Mouse (Mus musculus) heart, embryonic 15.5 days (tissue): ENCODE measurements around the gene Palld. TPM values are rescaled to one million over a fixed set of nuclear protein-coding genes. Genes with fewer than 3 reads are reported as not detected.

Experiments
- ATAC-seq: fragments of 200-750 bp; cut with Nextera tagmentation; replicated peaks from 2 replicates; pipeline ENCODE4 v1.8.0; 2017; ENCODE audit warnings: low read depth, moderate TSS enrichment; ENCODE audit not compliant: insufficient number of reproducible peaks, insufficient read depth, low FRiP score
- H3K27ac ChIP-seq: fragments of 300-500 bp; sonication (generic); 2 replicates; pipeline ENCODE4 v1.5.1; 2015; ENCODE audit warnings: mild to moderate bottlenecking, inconsistent platforms
- H3K27me3 ChIP-seq: fragments of 300-500 bp; sonication (generic); 2 replicates; pipeline ENCODE4 v1.6.1; 2015; ENCODE audit warnings: inconsistent platforms
- H3K36me3 ChIP-seq: fragments of 300-500 bp; sonication (generic); 2 replicates; pipeline ENCODE4 v1.6.1; 2015; ENCODE audit warnings: mild to moderate bottlenecking, inconsistent platforms
- H3K4me1 ChIP-seq: fragments of 300-500 bp; sonication (generic); replicated peaks from 2 replicates; pipeline ENCODE4 v1.6.1; 2015; ENCODE audit warnings: inconsistent platforms
- H3K4me2 ChIP-seq: fragments of 300-500 bp; sonication (generic); 2 replicates; pipeline ENCODE4 v1.6.1; 2015; ENCODE audit warnings: inconsistent platforms, mild to moderate bottlenecking, moderate library complexity
- H3K4me3 ChIP-seq: fragments of 300-500 bp; sonication (generic); 2 replicates; pipeline ENCODE4 v1.5.1; 2015; ENCODE audit warnings: mild to moderate bottlenecking, inconsistent platforms
- H3K9ac ChIP-seq: fragments of 300-500 bp; sonication (generic); 2 replicates; pipeline ENCODE4 v1.6.1; 2015; ENCODE audit warnings: mild to moderate bottlenecking, inconsistent platforms
- H3K9me3 ChIP-seq: fragments of 300-500 bp; sonication (generic); replicated peaks from 2 replicates; pipeline ENCODE4 v1.6.1; 2016; ENCODE audit warnings: inconsistent platforms
- WGBS: fragments of 180-500 bp; shearing (Covaris S2); methylation state at CpG from one replicate; pipeline ENCODE4 v1.1.7; 2015; ENCODE audit warnings: mixed read lengths; 5-methylcytosine and 5-hydroxymethylcytosine counted together
- polyA plus RNA-seq: library from polyadenylated mRNA; unstranded; fragments of >200 nt; fragmentation: Nextera tagmentation; extraction: Ambion mirVana; gene quantifications from 2 replicates; pipeline ENCODE4 v1.2.1, GENCODE M21; 2015

The Palld gene
- polyA plus RNA-seq, 1 experiment from 2014 or later = 173 TPM

GRCm38 (mm10) chr8:61464393-61464792 lies 438.1 kb downstream of the Palld start:
- H3K4me3 ChIP-seq = no peak overlapping the region
- no peak overlapping the region for H3K9ac ChIP-seq
- 72% methylated on average over 2 of the region's 2 CpGs for WGBS
- no peak for ATAC-seq
- H3K36me3 ChIP-seq = no peaks in the 10 kb centered on the region
- H3K9me3 ChIP-seq = no peaks in the 10 kb centered on the region
- no peaks in the 10 kb centered on the region for H3K27me3 ChIP-seq
- H3K4me1 ChIP-seq = no peaks in the 10 kb centered on the region
- no peak overlapping the region for H3K4me2 ChIP-seq
- H3K27ac ChIP-seq = no peak overlapping the region

DNA sequence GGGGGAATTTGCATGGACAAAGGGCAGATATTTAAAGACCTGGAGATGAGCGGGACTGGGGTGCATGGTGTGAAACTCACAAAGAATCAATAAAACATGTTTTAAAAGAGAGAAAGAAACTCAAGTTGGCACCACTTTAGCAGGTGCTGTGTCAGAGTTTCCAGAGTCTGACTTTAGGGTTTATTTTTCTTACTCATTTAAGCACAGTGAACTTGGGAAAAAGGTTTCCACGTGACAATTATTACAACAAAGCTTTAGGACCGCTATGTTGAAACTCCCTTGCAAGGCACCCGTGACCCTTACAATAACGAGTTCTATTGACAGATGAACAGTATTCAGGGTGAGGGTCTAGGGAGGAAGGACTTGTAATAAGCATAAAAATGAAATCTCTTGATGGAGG lies 440.3 kb downstream of the Palld start:
- Histone ChIP-seq H3K4me1 (no peaks in the 10 kb centered on the region), H3K9me3 (no peaks in the 10 kb centered on the region), H3K4me2 (no peak overlapping the region), H3K4me3 (no peak overlapping the region), H3K9ac (no peak overlapping the region), H3K27ac (no peak overlapping the region), H3K36me3 (no peaks in the 10 kb centered on the region), H3K27me3 (no peaks in the 10 kb centered on the region)
- 83% methylated on average over 5 of the region's 5 CpGs for WGBS
- ATAC-seq = no peak

Other genes with a start within 250 kb of the Palld start
- gene Ddx60, start 25.4 kb upstream of the Palld start, polyA plus RNA-seq = 2.1 and 2.7 TPM in 2 replicates
- gene Anxa10, start 220.5 kb upstream of the Palld start, polyA plus RNA-seq = not detected in 2 replicates